Mouse (Mus musculus): Measurements from ENCODE around the gene Dnajc14.
A peak's percentile ranks its signal among the peaks of the same experiment; 100 is the strongest.
"Not testable (repeated sequence)": the region's sequence is repeated elsewhere in the genome, so short reads cannot be mapped to it uniquely, and the experiment has no call there.

The Dnajc14 gene

DNA sequence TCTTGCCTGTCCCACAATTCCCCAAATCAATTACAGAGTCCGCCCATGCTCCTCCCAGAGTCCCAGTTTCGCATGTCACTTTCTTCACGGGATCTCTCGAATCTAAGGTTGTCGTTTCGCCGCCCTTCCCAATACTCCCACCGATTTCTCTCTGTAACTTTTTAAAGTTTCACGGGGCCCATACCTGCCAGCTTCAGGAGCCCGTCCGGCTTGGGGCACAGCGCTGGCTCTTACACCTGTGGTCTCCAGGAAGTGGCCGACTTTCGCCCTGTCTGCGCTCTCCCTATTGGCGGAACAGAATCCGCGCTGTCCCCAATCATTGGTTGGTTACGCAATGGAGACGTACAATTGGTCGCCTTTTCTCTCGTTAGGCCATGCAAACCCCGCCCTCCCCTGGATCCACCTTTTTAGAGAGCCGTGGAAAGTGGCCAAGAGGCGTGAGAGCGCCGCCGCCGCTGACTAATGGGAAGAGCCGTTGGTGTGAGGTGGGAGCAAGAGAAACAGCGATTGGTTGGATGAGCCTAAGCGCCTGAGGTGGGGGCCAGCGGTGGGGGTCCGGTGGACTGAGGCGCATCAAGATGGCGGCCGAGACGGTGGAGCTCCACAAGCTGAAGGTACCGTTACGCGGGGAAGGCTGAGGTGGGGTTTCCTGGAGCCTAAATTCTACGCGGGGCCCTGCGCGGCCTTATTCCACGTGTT, 17.6 kb downstream of the Dnajc14 start, which contains the start of gene Ormdl2:
TSS of gene Ormdl2 (minus strand) at position 288 of the 699 bp plus-strand sequence.
- DNase-seq (ENCODE audit: low spot score): peak; percentile 98

DNA sequence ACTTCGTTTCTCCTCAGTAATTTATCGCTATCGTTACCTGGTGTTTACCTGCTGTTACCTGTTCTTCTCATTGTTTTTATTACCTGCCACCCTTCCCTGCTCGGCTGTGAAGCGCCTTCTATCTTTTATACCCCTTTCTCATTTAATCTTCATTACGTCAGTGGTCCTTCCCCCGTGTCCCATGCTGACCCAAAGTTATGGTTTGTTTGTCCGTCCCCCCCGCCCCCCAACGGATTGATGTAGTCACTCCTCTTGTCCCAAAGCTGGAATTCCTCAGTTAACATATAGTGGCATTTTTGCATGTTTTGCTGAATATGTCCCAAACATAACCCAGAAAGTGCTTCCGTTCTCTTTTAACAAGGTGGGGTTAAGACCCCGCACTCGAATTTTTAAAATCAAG, 18.3 kb downstream of the Dnajc14 start:
- DNase-seq (ENCODE audit: low spot score): no peak

- DNase-seq (ENCODE audit: low spot score): not testable (repeated sequence)
Measured at GRCm38 (mm10) chr10:128823087-128823486, 19.2 kb downstream of the Dnajc14 start.

- no peak for DNase-seq (ENCODE audit: low spot score)
Measured at GRCm38 (mm10) chr10:128823821-128824220, 20.0 kb downstream of the Dnajc14 start.

GRCm38 (mm10) chr10:128837400-128837799, 33.5 kb downstream of the Dnajc14 start:
- DNase-seq (ENCODE audit: low spot score): no peak

DNA sequence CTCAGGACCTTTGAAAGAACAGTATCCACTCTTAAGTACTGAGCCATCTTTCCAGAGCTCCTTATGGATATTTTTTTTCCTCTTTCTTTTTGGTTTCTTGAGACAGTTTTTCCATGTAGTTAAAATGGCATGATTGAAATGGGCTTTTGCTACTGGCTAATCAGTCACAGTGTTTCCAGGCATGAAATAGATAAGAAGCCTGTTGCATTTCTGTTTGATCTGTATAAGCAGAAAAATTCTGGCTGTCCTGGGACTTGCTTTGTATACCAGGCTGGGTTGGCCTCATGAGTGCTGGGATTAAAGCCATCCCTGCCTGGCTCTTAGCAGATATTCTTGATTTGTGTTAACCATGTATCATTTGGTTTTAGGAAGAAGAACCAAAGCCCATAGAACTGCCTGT, 35.6 kb downstream of the Dnajc14 start:
- no peak for DNase-seq (ENCODE audit: low spot score)

DNA sequence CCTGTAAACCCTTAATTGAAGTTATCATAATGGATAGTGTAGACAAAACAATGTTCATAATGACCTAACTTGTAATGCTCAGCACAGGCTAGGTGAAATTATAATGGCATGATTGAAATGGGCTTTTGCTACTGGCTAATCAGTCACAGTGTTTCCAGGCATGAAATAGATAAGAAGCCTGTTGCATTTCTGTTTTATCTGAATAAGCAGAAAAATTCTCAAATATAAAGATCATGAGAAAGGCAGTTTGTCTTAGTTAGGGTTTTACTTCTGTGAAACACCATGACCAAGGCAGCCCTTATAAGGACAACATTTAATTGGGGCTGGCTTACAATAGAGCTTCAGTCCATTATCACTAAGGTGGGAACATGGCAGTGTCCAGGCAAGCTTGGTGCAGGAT, 36.8 kb downstream of the Dnajc14 start:
- no peak for DNase-seq (ENCODE audit: low spot score)

DNA sequence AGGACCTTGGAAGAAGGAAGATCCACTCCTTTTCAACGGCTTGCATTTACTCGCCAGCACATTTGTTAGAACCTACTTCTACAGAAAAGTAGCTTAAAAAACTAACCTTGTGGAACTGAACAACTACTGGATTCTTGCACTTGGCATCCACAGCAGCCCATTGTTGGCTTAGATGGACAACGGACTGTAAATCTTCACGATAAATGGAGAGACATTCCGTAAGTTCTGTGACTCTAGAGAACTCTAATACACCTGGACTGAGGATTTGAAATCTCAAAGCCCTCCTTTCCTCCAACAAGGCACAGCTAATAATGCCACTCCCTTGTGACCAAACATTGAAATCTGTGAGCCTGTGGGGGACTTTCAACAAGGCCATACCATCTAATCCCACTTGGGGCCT, 39.4 kb downstream of the Dnajc14 start:
- DNase-seq (ENCODE audit: low spot score): no peak

DNA sequence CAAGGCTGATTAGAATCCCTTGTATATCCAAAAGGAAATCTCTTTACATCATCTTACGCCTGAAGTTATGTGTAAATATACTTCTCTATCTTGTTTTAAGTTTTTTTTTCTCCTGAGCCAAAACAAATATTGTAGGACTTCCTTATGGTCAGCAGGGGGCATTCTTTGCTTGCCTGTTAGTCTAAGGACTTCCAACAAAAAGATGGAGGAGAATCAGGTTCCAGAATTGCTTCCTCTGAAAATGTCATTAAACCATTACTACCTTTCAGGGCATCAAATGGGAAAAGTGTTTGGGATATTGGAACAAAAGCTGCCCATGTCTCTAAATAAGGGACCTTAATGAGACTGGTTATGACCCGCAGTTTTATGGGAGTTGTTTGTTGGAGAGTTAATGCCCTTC, 41.7 kb downstream of the Dnajc14 start:
- DNase-seq (ENCODE audit: low spot score): no peak

DNA sequence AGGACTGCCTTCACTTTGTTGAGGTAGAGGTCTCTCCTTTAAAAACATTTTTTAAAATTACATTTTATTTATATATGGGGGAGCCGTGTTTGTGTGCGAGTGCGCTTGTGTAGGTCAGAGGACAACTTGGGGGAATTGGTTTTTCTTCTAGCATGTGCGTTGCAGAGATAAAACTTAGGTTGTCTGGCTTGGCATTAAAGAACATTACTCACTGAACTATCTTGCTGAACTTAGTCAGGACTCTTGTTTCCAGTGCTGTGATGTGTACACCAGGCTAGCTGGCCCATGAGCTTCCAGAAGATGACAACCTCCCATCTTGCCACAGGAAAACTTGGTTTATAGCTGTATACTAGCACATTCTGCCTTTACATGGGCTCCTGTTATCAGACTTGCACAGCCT, 42.8 kb downstream of the Dnajc14 start:
- no peak for DNase-seq (ENCODE audit: low spot score)

GRCm38 (mm10) chr10:128848426-128848825, 44.6 kb downstream of the Dnajc14 start:
- no peak for DNase-seq (ENCODE audit: low spot score)

- no peak for DNase-seq (ENCODE audit: low spot score)
Measured at GRCm38 (mm10) chr10:128850339-128850738, 46.5 kb downstream of the Dnajc14 start.

DNA sequence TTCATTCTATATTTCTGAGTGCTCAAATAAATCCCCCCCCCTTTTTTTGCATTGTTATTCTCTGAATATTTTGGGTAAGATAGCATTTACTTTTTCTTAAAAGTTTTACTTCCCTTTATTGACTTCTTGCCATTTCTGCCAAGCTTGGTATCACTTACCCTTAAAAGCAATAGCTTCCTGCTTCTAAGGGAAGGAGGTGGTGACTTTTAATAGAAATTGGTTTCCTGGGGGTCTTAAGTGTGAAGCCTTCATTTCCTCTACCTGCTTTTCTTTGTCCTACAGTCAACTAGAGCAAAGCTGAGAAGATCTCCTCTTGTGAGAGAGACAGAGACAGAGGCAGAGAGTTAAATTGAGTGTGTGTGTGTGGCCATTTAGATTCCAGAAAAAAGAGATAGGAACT, 57.3 kb downstream of the Dnajc14 start:
- no peak for DNase-seq (ENCODE audit: low spot score)

DNA sequence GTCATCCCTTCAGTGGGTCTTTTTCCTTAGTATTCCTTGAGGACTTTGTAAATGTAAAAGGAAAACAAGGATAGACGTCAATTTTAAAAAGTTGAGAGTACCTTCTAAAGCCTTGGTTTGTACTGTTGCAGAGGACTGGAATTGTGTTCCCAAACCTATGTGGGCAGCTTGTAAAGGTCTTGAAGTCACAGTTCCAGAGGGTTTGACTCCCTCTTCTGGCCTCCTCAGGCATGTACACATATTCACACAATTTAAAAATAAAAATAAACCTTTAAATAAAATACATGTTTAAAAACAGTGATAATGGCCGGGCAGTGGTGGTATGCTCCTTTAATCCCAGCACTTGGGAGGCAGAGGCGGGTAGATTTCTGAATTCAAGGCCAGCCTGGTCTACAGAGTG, 62.2 kb downstream of the Dnajc14 start:
- DNase-seq (ENCODE audit: low spot score): no peak

GRCm38 (mm10) chr10:128866518-128866917, 62.7 kb downstream of the Dnajc14 start:
- DNase-seq (ENCODE audit: low spot score): no peak

All from ovary, postnatal 36 days (tissue).